Mouse (Mus musculus): ENCODE measurements around the gene Kcnh2. TPM values are rescaled to one million over a fixed set of nuclear protein-coding genes. Genes with fewer than 3 reads are reported as not detected.
A peak's percentile ranks its signal among the peaks of the same experiment; 100 is the strongest.

Gene Kcnh2
- total RNA-seq, 2 experiments from 2014 or later, result 17.0 to 19.3 TPM

GRCm38 (mm10) chr5:24381486-24381885 is 30.1 kb upstream of the Kcnh2 start:
- intact Hi-C loops (cut with DNase I), result no loop called here
- no peak for DNase-seq (ENCODE audit: extremely low spot score in 1 of 2, low spot score in 2 of 2)

GRCm38 (mm10) chr5:24380499-24380898 is 29.1 kb upstream of the Kcnh2 start:
- intact Hi-C loops (cut with DNase I), result no loop called here
- no peak for DNase-seq (ENCODE audit: extremely low spot score in 1 of 2, low spot score in 2 of 2)

GRCm38 (mm10) chr5:24379501-24379900 is 28.1 kb upstream of the Kcnh2 start:
- intact Hi-C loops (cut with DNase I), result no loop called here
- no peak for DNase-seq (ENCODE audit: extremely low spot score in 1 of 2, low spot score in 2 of 2)

GRCm38 (mm10) chr5:24378700-24379099 is 27.3 kb upstream of the Kcnh2 start:
- intact Hi-C loops (cut with DNase I), result no loop called here
- DNase-seq (ENCODE audit: extremely low spot score in 1 of 2, low spot score in 2 of 2), result no peak

GRCm38 (mm10) chr5:24374666-24375328 is 23.4 kb upstream of the Kcnh2 start:
- intact Hi-C loops (cut with DNase I), result no loop called here
- no peak for DNase-seq (ENCODE audit: extremely low spot score in 1 of 2, low spot score in 2 of 2)

- no peak for DNase-seq (ENCODE audit: extremely low spot score in 1 of 2, low spot score in 2 of 2)
Observed at GRCm38 (mm10) chr5:24374216-24374615, 22.8 kb upstream of the Kcnh2 start.

GRCm38 (mm10) chr5:24373807-24374206 is 22.4 kb upstream of the Kcnh2 start:
- intact Hi-C loops (cut with DNase I), result no loop called here
- DNase-seq (ENCODE audit: extremely low spot score in 1 of 2, low spot score in 2 of 2), result no peak

More at GRCm38 (mm10) chr5:24374216-24374615, 22.8 kb upstream of the Kcnh2 start:
- intact Hi-C loops (cut with DNase I), result no loop called here

GRCm38 (mm10) chr5:24369767-24370166 is 18.4 kb upstream of the Kcnh2 start:
- DNase-seq (ENCODE audit: extremely low spot score in 1 of 2, low spot score in 2 of 2), result no peak
- intact Hi-C loops (cut with DNase I), result loop anchor here (10.0 kb wide), 1 partner anchor 205 kb away; the partner anchor contains the start of gene Nupl2

- DNase-seq (ENCODE audit: extremely low spot score in 1 of 2, low spot score in 2 of 2), result no peak
- intact Hi-C loops (cut with DNase I), result loop anchor here (10.0 kb wide), 1 partner anchor 202 kb away; the partner anchor contains the start of gene Nupl2
Observed at GRCm38 (mm10) chr5:24366426-24366825, 15.0 kb upstream of the Kcnh2 start.

- DNase-seq (ENCODE audit: extremely low spot score in 1 of 2, low spot score in 2 of 2), result peak in 1 of 2 experiments; percentile 56
- intact Hi-C loops (cut with DNase I), result loop anchor here (10.0 kb wide), 1 partner anchor 201 kb away; the partner anchor contains the start of gene Nupl2
Observed at GRCm38 (mm10) chr5:24365528-24365927, 14.1 kb upstream of the Kcnh2 start.

- no peak for DNase-seq (ENCODE audit: extremely low spot score in 1 of 2, low spot score in 2 of 2)
- intact Hi-C loops (cut with DNase I), result loop anchor here (10.0 kb wide), 1 partner anchor 200 kb away; the partner anchor contains the start of gene Nupl2
Observed at GRCm38 (mm10) chr5:24364963-24365362, 13.6 kb upstream of the Kcnh2 start.

- intact Hi-C loops (cut with DNase I), result loop anchor here (10.0 kb wide), 1 partner anchor 200 kb away; the partner anchor contains the start of gene Nupl2
Observed at GRCm38 (mm10) chr5:24364508-24364907, 13.1 kb upstream of the Kcnh2 start, which contains the start of gene Nos3. TSS of gene Nos3 (plus strand) at chr5:24364810.

GRCm38 (mm10) chr5:24364061-24364460 is 12.7 kb upstream of the Kcnh2 start:
- DNase-seq (ENCODE audit: extremely low spot score in 1 of 2, low spot score in 2 of 2), result no peak
- intact Hi-C loops (cut with DNase I), result loop anchor here (10.0 kb wide), 1 partner anchor 199 kb away; the partner anchor contains the start of gene Nupl2

More at GRCm38 (mm10) chr5:24364508-24364907, 13.1 kb upstream of the Kcnh2 start, which contains the start of gene Nos3:
- DNase-seq (ENCODE audit: extremely low spot score in 1 of 2, low spot score in 2 of 2), result peak in 1 of 2 experiments; percentile 86

GRCm38 (mm10) chr5:24363467-24363866 is 12.1 kb upstream of the Kcnh2 start:
- intact Hi-C loops (cut with DNase I), result loop anchor here (10.0 kb wide), 1 partner anchor 199 kb away; the partner anchor contains the start of gene Nupl2
- no peak for DNase-seq (ENCODE audit: extremely low spot score in 1 of 2, low spot score in 2 of 2)

- intact Hi-C loops (cut with DNase I), result loop anchor here (2.0 to 10.0 kb wide), 2 partner anchors 94 to 196 kb away; partner anchors contain the start of gene Nupl2
- DNase-seq (ENCODE audit: extremely low spot score in 1 of 2, low spot score in 2 of 2), result peak; percentile 76 to 77
Observed at GRCm38 (mm10) chr5:24360792-24361454, 9.5 kb upstream of the Kcnh2 start.

- intact Hi-C loops (cut with DNase I), result no loop called here
- peak in 1 of 2 experiments; percentile 77 for DNase-seq (ENCODE audit: extremely low spot score in 1 of 2, low spot score in 2 of 2)
Observed at GRCm38 (mm10) chr5:24357461-24357860, 6.1 kb upstream of the Kcnh2 start.

- no peak for DNase-seq (ENCODE audit: extremely low spot score in 1 of 2, low spot score in 2 of 2)
- intact Hi-C loops (cut with DNase I), result no loop called here
Observed at GRCm38 (mm10) chr5:24356764-24357163, 5.4 kb upstream of the Kcnh2 start.

GRCm38 (mm10) chr5:24353327-24353726 is 1.9 kb upstream of the Kcnh2 start:
- intact Hi-C loops (cut with DNase I), result no loop called here
- DNase-seq (ENCODE audit: extremely low spot score in 1 of 2, low spot score in 2 of 2), result no peak

- intact Hi-C loops (cut with DNase I), result no loop called here
- DNase-seq (ENCODE audit: extremely low spot score in 1 of 2, low spot score in 2 of 2), result peak in 1 of 2 experiments; percentile 42
Observed at GRCm38 (mm10) chr5:24352251-24352859, 951 bp upstream of the Kcnh2 start.
